Mouse (Mus musculus) embryonic facial prominence, embryonic 14.5 days (tissue): ENCODE data around the gene Ucma. TPM values are rescaled to one million over a fixed set of nuclear protein-coding genes. Genes with fewer than 3 reads are reported as not detected.

ENCODE experiments used
- ATAC-seq: fragments of 200-750 bp; cut with Nextera tagmentation; 2 replicates; pipeline ENCODE4 v1.8.0; 2017; ENCODE audit warnings: low read depth, moderate number of reproducible peaks, moderate TSS enrichment
- DNase-seq: peaks from one replicate; pipeline ENCODE4 v3.0.0-alpha.2; 2015; ENCODE audit warnings: low spot score
- H3K27ac ChIP-seq: fragments of 300-500 bp; sonication (generic); replicated peaks from 2 replicates; pipeline ENCODE4 v1.5.1; 2014; ENCODE audit warnings: low read depth, mild to moderate bottlenecking, low read length, moderate library complexity
- H3K27me3 ChIP-seq: fragments of 300-500 bp; sonication (generic); replicated peaks from 2 replicates; pipeline ENCODE4 v1.6.1; 2014; ENCODE audit warnings: low read length; ENCODE audit not compliant: control insufficient read depth, insufficient read depth
- H3K36me3 ChIP-seq: fragments of 300-500 bp; sonication (generic); 2 replicates; pipeline ENCODE4 v1.6.1; 2014; ENCODE audit warnings: low read length, mixed read lengths; ENCODE audit not compliant: control insufficient read depth, insufficient read depth
- H3K4me1 ChIP-seq: fragments of 300-500 bp; sonication (generic); 2 replicates; pipeline ENCODE4 v1.6.1; 2014; ENCODE audit warnings: antibody characterized with exemption, low read length; ENCODE audit not compliant: control insufficient read depth, insufficient read depth
- H3K4me2 ChIP-seq: fragments of 300-500 bp; sonication (generic); 2 replicates; pipeline ENCODE4 v1.6.1; 2014; ENCODE audit warnings: low read depth, mild to moderate bottlenecking, low read length, moderate library complexity, mixed read lengths
- H3K4me3 ChIP-seq: fragments of 300-500 bp; sonication (generic); 2 replicates; pipeline ENCODE4 v1.5.1; 2014; ENCODE audit warnings: low read depth, mild to moderate bottlenecking, low read length
- H3K9ac ChIP-seq: fragments of 300-500 bp; sonication (generic); 2 replicates; pipeline ENCODE4 v1.6.1; 2014; ENCODE audit warnings: low read depth, mild to moderate bottlenecking, low read length, moderate library complexity, mixed read lengths
- H3K9me3 ChIP-seq: fragments of 300-500 bp; sonication (generic); 2 replicates; pipeline ENCODE4 v1.6.1; 2016; ENCODE audit warnings: low read length; ENCODE audit not compliant: control insufficient read depth
- WGBS: fragments of 180-500 bp; shearing (Covaris S2); extraction: QIAGEN DNeasy Blood & Tissue Kit; methylation state at CpG from one replicate; pipeline ENCODE4 v1.1.7; 2014; 5-methylcytosine and 5-hydroxymethylcytosine counted together
- polyA plus RNA-seq: library from polyadenylated mRNA; unstranded; fragments of >200 nt; fragmentation: Nextera tagmentation; extraction: Ambion mirVana; gene quantifications from 2 replicates; pipeline ENCODE4 v1.2.1, GENCODE M21; 2014

The Ucma gene
- polyA plus RNA-seq, 1 experiment from 2014 or later, result 3.0 TPM

DNA sequence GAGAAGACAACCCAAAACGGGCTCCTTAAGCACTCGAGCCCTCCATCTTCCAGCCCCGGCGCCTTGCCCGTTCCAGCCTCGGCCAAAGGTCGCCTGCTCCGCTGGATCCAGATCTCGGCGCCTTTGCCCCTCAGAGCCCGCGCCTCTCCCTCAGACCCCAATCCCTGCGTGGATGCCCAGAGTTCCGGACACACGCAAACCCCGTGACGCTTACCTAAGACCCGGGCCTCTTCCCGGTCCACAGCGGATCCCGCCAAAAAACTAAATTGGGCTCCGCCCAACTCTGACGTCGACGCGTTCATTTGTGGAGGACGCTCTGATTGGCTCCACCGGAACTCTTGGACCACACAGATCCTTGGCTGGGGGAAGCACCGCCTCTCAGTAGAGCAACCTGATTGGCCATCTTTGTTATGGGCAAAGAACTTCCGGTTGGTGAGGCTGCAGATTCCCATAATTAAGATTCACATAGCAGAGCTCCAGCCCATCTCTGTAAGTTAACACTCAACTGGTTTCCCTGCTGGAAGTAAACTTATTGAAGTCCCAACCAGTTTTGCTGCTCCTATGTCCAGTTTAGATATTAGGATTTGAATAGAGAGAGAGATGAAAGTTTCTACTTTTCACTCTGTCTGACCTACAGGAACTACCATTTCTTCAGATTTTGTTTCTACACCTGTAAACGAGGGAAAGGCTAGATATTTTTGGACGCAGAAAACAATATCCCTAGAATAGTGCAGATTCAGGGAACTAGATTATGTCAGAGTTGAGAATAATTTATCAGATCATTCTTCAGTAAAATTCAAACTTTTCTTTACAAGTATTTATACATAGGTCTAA is 36.8 kb downstream of the Ucma start, which contains the start of gene Mcm10:
Gene Mcm10, minus strand, starts transcription at position 301 of the 834 bp plus-strand sequence.
- Histone ChIP-seq H3K4me2 (peak within 1 kb of the TSS; percentile 59), H3K27ac (peak within 1 kb of the TSS; percentile 53; the same call in 1 of the 2 replicates), H3K36me3 (peaks cover 16% of the 10 kb centered on the region), H3K27me3 (no peaks in the 10 kb centered on the region), H3K4me1 (peaks cover 8% of the 10 kb centered on the region; the same call in 1 of the 2 replicates), H3K4me3 (peak within 1 kb of the TSS; percentile 65), H3K9me3 (no peaks in the 10 kb centered on the region), H3K9ac (peak within 1 kb of the TSS; percentile 67)
- peak; percentile 99 for DNase-seq
- 3% methylated on average over 32 of the region's 32 CpGs for WGBS
- ATAC-seq, result peak; percentile 100

DNA sequence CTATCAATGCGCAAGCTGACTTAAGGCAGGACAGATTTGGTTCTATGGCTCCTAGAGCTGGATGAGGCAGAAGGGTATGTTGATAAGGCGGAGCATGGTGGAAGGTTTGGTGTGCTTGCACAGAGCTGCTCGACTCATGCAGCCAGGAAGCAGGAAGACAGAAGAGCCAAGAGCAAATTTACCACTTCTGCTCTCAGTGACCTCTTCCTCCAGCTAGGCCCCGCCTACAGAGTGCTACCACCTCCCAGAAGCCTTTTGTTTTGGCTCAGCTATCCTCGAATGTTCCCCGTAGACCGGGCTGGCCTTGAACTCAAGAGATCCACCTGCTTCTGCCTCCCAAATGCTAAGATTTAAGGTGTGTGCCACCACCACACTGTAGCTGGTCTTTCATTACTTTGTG is 38.7 kb downstream of the Ucma start:
- Histone ChIP-seq H3K4me3 (no peak overlapping the region), H3K36me3 (0 out of 2 replicates have a peak, but pooled peaks cover 6% of the 10 kb centered on the region), H3K27me3 (no peaks in the 10 kb centered on the region), H3K4me1 (peaks cover 8% of the 10 kb centered on the region; the same call in 1 of the 2 replicates), H3K27ac (no peak overlapping the region), H3K9ac (no peak overlapping the region), H3K9me3 (no peaks in the 10 kb centered on the region), H3K4me2 (no peak overlapping the region)
- no peak for ATAC-seq
- 76% methylated on average over 7 of the region's 7 CpGs for WGBS
- DNase-seq, result no peak

DNA sequence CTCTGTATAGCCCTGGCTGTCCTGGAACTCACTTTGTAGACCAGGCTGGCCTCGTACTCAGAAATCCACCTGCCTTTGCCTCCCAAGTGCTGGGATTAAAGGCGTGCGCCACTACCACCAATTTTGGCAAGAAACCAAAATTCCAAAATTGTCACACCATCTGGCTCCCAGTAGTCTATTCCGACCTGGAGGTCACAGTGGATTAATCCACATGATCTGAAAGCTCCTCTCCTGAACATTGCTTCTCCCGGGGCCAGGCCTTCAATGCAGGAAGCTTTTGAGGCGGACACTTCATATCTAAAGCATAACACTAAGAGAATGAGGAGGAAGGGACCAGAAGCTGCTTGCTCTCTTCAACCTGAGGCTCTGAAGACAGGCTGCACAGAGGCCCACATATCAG is 39.6 kb downstream of the Ucma start:
- Histone ChIP-seq H3K27me3 (no peaks in the 10 kb centered on the region), H3K9me3 (no peaks in the 10 kb centered on the region), H3K9ac (no peak overlapping the region), H3K36me3 (0 out of 2 replicates have a peak, but pooled peaks cover 2% of the 10 kb centered on the region), H3K4me3 (no peak overlapping the region), H3K4me2 (no peak overlapping the region), H3K27ac (no peak overlapping the region), H3K4me1 (peaks cover 8% of the 10 kb centered on the region; the same call in 1 of the 2 replicates)
- DNase-seq, result no peak
- ATAC-seq, result no peak
- WGBS, result 75% methylated on average over 6 of the region's 6 CpGs

DNA sequence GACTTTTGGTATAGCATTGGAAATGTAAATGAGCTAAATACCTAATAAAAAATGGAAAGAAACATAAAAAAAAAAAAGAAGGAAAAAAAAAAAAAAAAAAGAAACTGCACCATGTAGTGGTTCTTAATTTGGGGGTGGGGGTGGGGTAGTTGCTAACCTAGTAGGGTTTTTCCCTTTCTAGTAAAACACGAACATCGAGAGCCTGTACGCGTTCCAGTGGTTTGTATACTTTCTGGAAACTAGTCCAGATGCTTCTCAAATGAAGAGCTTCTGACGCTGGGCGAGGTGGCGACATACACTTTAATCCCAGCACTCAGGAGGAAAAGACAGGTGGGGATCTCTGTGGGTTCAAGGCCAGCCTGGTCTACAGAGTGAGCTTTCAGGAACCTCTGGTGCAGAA is 41.0 kb downstream of the Ucma start:
- Histone ChIP-seq H3K27ac (no peak overlapping the region), H3K9me3 (no peaks in the 10 kb centered on the region), H3K4me3 (no peak overlapping the region), H3K27me3 (no peaks in the 10 kb centered on the region), H3K36me3 (no peaks in the 10 kb centered on the region), H3K9ac (no peak overlapping the region), H3K4me1 (peaks cover under 1% of the 10 kb centered on the region; the same call in 1 of the 2 replicates), H3K4me2 (no peak overlapping the region)
- DNase-seq (no peak), ATAC-seq (no peak)
- WGBS, result 89% methylated on average over 7 of the region's 7 CpGs

DNA sequence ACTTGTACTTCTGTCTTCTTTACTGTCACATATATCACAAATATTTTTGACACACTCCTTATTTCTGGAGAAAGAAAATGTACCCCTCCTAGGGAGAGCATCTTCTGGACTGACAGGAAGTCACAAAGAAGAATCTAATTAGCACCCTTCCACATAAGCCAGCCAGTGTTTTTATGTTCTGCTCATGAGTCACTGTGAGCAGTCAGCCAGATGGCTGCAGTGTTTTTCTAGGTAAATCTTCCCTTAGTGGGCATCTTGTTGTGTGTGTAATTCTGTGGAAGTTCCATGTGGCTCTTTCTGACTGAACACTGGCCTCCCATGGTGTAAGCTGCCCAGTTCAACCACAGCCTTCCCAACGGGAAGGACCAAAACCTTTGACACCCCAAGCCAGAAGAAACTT is 43.8 kb downstream of the Ucma start:
- DNase-seq (no peak), ATAC-seq (no peak)
- no peak overlapping the region for H3K4me2 ChIP-seq
- H3K36me3 ChIP-seq, result no peaks in the 10 kb centered on the region
- 63% methylated on average over 1 of the region's 1 CpGs for WGBS
- H3K4me1 ChIP-seq, result no peaks in the 10 kb centered on the region
- H3K4me3 ChIP-seq, result no peak overlapping the region
- H3K9me3 ChIP-seq, result no peaks in the 10 kb centered on the region
- H3K9ac ChIP-seq, result no peak overlapping the region
- H3K27me3 ChIP-seq, result no peaks in the 10 kb centered on the region
- no peak overlapping the region for H3K27ac ChIP-seq

DNA sequence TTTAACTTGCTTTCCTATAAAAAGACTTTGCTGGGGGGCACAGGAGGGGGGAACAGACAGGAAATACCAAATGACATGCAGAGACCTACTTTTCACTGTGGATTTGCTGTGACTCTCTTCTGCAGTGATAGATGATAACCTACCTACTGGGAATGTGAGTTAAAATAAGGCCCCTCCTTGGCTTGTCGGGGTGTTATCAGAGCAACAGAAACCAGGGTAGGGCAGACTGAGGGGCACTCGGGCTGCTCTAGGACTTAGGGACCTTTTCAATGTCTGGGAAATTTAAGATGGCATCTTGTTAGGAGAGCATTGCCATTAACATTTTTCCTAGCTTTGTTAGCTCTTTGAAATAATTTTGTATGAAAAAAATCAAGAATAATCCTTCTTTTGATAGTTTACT is 47.4 kb downstream of the Ucma start:
- H3K27me3 ChIP-seq, result no peaks in the 10 kb centered on the region
- DNase-seq, result no peak
- ATAC-seq, result no peak
- H3K27ac ChIP-seq, result no peak overlapping the region
- 53% methylated on average over 2 of the region's 2 CpGs for WGBS
- no peak overlapping the region for H3K9ac ChIP-seq
- no peak overlapping the region for H3K4me3 ChIP-seq
- H3K36me3 ChIP-seq, result no peaks in the 10 kb centered on the region
- H3K4me2 ChIP-seq, result no peak overlapping the region
- no peaks in the 10 kb centered on the region for H3K4me1 ChIP-seq
- H3K9me3 ChIP-seq, result 0 out of 2 replicates have a peak, but pooled peaks cover 4% of the 10 kb centered on the region

DNA sequence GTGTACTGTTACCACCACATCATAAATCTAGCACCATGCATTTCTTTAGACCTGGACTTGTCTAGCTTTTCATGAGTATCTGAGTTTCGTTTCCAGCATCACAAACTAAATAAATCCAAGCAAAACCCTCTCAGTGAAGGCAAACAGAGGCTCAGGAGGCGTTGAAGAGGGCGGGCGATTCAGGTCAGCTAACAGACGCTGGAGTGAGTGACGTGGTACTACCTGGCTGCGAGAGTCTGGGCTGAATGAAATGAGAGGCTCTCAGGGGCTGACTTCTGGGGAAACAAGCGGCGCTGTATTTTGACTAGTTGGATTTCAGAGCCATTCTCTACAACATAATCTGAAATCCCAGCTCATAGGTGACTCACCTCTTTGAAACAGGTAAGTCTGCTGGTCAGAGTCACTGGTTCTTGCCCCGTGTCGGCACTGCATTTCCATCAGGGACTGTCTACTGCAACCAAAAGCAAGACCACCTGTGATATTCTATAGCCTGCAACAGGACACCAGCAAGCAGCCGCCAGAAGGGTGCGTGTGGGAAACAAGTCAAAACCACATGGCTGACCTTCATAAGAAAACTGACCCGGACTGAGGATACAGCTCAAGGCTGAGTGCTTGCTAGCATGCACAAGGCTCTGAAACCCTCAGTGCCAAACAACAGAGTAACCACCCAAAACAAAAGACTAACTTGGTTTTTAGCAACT is 47.9 kb downstream of the Ucma start:
- no peak overlapping the region for H3K9ac ChIP-seq
- no peak overlapping the region for H3K4me3 ChIP-seq
- H3K36me3 ChIP-seq, result no peaks in the 10 kb centered on the region
- 0 out of 2 replicates have a peak, but pooled peaks cover 4% of the 10 kb centered on the region for H3K9me3 ChIP-seq
- ATAC-seq (no peak), DNase-seq (peak; percentile 17)
- no peaks in the 10 kb centered on the region for H3K27me3 ChIP-seq
- no peak overlapping the region for H3K4me2 ChIP-seq
- no peaks in the 10 kb centered on the region for H3K4me1 ChIP-seq
- 50% methylated on average over 14 of the region's 14 CpGs for WGBS
- no peak overlapping the region for H3K27ac ChIP-seq

DNA sequence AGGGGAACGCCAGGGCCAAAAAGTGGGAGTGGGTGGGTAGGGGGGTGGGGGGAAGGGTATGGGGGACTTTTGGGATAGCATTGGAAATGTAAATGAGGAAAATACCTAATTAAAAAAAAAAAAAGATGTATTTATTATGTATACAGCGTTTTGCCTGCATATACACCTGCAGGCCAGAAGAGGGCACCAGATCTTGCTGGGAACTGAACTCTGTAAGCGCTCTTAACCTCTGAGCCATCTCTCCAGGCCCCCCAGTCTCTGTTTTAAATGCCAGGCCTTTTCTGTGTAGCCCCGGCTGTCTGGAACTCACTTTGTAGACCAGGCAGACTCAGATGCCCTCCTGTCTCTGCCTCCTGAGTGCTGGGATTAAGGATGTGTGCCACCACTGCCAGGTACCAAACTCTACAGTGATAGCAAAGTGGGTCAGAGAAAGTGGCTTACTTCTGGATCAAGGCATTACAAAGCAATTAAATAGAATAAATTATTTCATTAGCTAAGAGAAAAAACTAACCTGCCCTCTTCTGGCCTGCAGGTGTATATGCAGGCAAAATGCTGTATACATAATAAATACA is 49.3 kb downstream of the Ucma start:
- Histone ChIP-seq H3K9me3 (0 out of 2 replicates have a peak, but pooled peaks cover 4% of the 10 kb centered on the region), H3K27me3 (no peaks in the 10 kb centered on the region), H3K9ac (no peak overlapping the region), H3K4me3 (no peak overlapping the region), H3K27ac (no peak overlapping the region), H3K36me3 (no peaks in the 10 kb centered on the region), H3K4me2 (no peak overlapping the region), H3K4me1 (no peaks in the 10 kb centered on the region)
- DNase-seq (no peak), ATAC-seq (no peak)
- WGBS, result 55% methylated on average over 3 of the region's 4 CpGs
